Mouse (Mus musculus) lung, postnatal 0 days (tissue): ENCODE results near the gene Gtsf1l. TPM values are rescaled to one million over a fixed set of nuclear protein-coding genes. Genes with fewer than 3 reads are reported as not detected.
"Not testable (repeated sequence)": the region's sequence is repeated elsewhere in the genome, so short reads cannot be mapped to it uniquely, and the experiment has no call there.

Source experiments
- ATAC-seq: fragments of 200-750 bp; cut with Nextera tagmentation; 2 replicates; pipeline ENCODE4 v1.8.0; 2017; ENCODE audit warnings: moderate library complexity
- DNase-seq: peaks from one replicate; pipeline ENCODE4 v3.0.0-alpha.2; 2016; ENCODE audit warnings: low spot score
- H3K27ac ChIP-seq: fragments of 300-500 bp; sonication (generic); 2 replicates; pipeline ENCODE4 v1.5.1; 2014; ENCODE audit warnings: antibody characterized with exemption, mild to moderate bottlenecking, low read length, mixed read lengths
- H3K27me3 ChIP-seq: fragments of 300-500 bp; sonication (generic); replicated peaks from 2 replicates; pipeline ENCODE4 v1.6.1; 2014; ENCODE audit warnings: low read length, mixed read lengths; ENCODE audit not compliant: insufficient read depth
- H3K36me3 ChIP-seq: fragments of 300-500 bp; sonication (generic); 2 replicates; pipeline ENCODE4 v1.6.1; 2014; ENCODE audit warnings: low read length, mixed read lengths; ENCODE audit not compliant: insufficient read depth
- H3K4me1 ChIP-seq: fragments of 300-500 bp; sonication (generic); 2 replicates; pipeline ENCODE4 v1.6.1; 2014; ENCODE audit warnings: antibody characterized with exemption, low read depth, low read length, mixed read lengths; ENCODE audit not compliant: insufficient read depth
- H3K4me2 ChIP-seq: fragments of 300-500 bp; sonication (generic); replicated peaks from 2 replicates; pipeline ENCODE4 v1.6.1; 2014; ENCODE audit warnings: low read depth, mild to moderate bottlenecking, low read length, moderate library complexity, mixed read lengths
- H3K4me3 ChIP-seq: fragments of 300-500 bp; sonication (generic); 2 replicates; pipeline ENCODE4 v1.5.1; 2014; ENCODE audit warnings: low read depth, low read length
- H3K9ac ChIP-seq: fragments of 300-500 bp; sonication (generic); replicated peaks from 2 replicates; pipeline ENCODE4 v1.6.1; 2014; ENCODE audit warnings: low read depth, mild to moderate bottlenecking
- H3K9me3 ChIP-seq: fragments of 300-500 bp; sonication (generic); 2 replicates; pipeline ENCODE4 v1.6.1; 2016; ENCODE audit warnings: low read length, mixed read lengths
- CTCF ChIP-seq: IDR thresholded peaks from 2 replicates; pipeline ENCODE4 v1.5.1; 2016; ENCODE audit warnings: antibody characterized with exemption, mild to moderate bottlenecking
- EP300 ChIP-seq: IDR thresholded peaks from 2 replicates; pipeline ENCODE4 v1.6.1; 2016; ENCODE audit warnings: antibody characterized with exemption, mild to moderate bottlenecking, control low read depth
- WGBS: fragments of 180-500 bp; shearing (Covaris S2); extraction: QIAGEN DNeasy Blood & Tissue Kit; methylation state at CpG from one replicate; pipeline ENCODE4 v1.1.7; 2014; 5-methylcytosine and 5-hydroxymethylcytosine counted together
- polyA plus RNA-seq: library from polyadenylated mRNA; unstranded; fragments of >200 nt; fragmentation: Nextera tagmentation; extraction: Ambion mirVana; gene quantifications from 2 replicates; pipeline ENCODE4 v1.2.1, GENCODE M21; 2015

Gene Gtsf1l
- polyA plus RNA-seq, 1 experiment from 2014 or later = 0.35 TPM

DNA sequence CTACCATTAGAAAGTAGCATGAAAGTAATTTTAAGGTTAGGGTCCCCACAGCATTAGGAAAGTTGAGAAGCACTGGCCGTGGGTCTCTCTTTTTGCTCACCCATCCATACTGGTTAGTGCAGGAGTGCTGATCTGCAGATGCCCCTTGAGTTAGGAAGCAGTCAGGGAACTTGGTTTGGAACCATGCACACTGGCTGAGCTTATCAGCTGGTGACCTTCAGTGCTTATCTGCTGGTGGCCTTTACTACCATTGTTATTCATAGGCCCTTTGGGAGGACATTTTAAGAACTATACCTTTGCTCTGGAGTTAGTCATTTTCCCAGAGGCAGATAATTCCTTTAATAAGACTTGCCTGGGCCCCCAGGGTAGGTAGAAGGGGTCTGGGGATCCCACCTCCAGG lies 20.4 kb downstream of the Gtsf1l start:
- TF ChIP-seq EP300 (no peak), CTCF (no peak)
- H3K9me3 ChIP-seq = no peaks in the 10 kb centered on the region
- H3K4me2 ChIP-seq = no peak overlapping the region
- WGBS = 85% methylated on average over 1 of the region's 1 CpGs
- no peak for ATAC-seq
- no peaks in the 10 kb centered on the region for H3K4me1 ChIP-seq
- H3K9ac ChIP-seq = no peak overlapping the region
- DNase-seq = no peak
- no peak overlapping the region for H3K27ac ChIP-seq
- no peak overlapping the region for H3K4me3 ChIP-seq
- no peaks in the 10 kb centered on the region for H3K27me3 ChIP-seq
- H3K36me3 ChIP-seq = no peaks in the 10 kb centered on the region

- H3K9me3 ChIP-seq = no peaks in the 10 kb centered on the region
- H3K27ac ChIP-seq = no peak overlapping the region
- no peaks in the 10 kb centered on the region for H3K27me3 ChIP-seq
- WGBS = 93% methylated on average over 6 of the region's 6 CpGs
- ATAC-seq (no peak), DNase-seq (no peak)
- no peaks in the 10 kb centered on the region for H3K36me3 ChIP-seq
- no peaks in the 10 kb centered on the region for H3K4me1 ChIP-seq
- no peak for TF ChIP-seq CTCF
- no peak for TF ChIP-seq EP300
- no peak overlapping the region for H3K4me2 ChIP-seq
- no peak overlapping the region for H3K4me3 ChIP-seq
- H3K9ac ChIP-seq = no peak overlapping the region
These were observed 21.3 kb downstream of the Gtsf1l start for GRCm38 (mm10) chr2:163066326-163066725.

DNA sequence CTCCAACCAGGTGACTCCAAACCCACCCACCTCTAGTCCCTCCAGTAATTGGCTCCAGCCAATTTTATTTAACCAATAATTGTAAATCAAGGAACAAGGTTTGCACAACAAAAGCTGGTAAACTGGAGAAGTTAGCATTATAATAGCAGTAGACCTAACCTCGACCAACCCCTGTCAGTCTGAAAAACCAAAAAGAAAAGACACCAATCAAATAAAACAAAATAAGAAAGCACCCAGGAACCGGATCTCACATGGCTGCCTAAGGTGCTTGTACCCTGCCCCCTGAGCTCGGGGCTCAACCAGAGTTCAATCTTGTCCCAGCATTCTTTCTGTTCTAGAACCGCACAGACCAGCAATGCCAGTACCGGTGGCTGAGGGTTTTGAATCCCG lies 25.5 kb downstream of the Gtsf1l start:
- no peaks in the 10 kb centered on the region for H3K36me3 ChIP-seq
- H3K27ac ChIP-seq = no peak overlapping the region
- H3K4me2 ChIP-seq = no peak overlapping the region
- WGBS = 83% methylated on average over 6 of the region's 6 CpGs
- H3K9ac ChIP-seq = no peak overlapping the region
- no peaks in the 10 kb centered on the region for H3K4me1 ChIP-seq
- no peaks in the 10 kb centered on the region for H3K9me3 ChIP-seq
- no peak for TF ChIP-seq CTCF
- TF ChIP-seq EP300 = no peak
- H3K27me3 ChIP-seq = no peaks in the 10 kb centered on the region
- DNase-seq (no peak), ATAC-seq (no peak)
- H3K4me3 ChIP-seq = no peak overlapping the region

DNA sequence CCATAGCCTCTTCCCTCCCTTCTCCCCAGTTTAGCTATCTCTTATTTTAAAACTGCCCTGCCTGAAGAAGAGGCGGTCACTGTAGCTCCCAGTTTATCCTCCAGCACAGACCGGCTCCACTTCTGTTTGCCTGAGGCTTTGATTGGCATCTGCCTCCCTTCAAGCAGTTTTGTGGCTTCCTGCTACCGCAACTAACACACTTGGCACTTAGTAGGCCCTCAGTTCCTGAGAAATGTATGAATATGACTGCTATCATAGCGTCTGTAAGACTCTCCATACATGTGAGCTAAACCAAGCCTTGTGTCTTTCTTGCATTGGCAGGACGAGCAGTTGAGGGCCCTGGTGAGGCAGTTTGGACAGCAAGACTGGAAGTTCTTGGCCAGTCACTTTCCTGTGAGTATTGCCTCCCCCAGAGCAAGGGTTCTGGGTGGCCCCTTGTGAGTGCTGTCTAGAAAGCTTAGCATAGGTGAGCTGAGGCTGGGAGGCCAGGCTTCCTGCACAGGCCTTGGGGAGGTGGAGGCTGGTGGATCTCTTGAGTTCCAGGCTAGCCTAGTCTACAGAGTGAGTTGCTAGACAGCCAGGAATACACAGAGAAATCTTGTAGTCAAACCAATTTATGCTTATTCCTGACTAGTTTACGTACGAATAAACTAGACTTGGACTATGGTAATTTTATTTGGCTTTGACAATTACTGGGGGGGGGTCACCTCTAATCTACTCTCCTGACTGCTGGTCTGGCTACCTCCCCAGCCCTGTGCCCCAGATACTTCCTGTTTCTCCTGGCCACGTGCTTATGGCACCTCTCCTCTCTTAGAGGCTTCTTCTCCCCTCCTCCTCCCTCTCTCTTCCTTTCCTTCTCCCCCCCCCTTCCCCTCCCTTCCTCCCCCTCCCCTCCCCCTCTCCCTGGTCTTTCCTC lies 26.2 kb downstream of the Gtsf1l start:
- WGBS = 77% methylated on average over 8 of the region's 8 CpGs
- TF ChIP-seq EP300 = no peak
- no peak for TF ChIP-seq CTCF
- no peak for DNase-seq

GRCm38 (mm10) chr2:163060630-163061029 lies 27.0 kb downstream of the Gtsf1l start:
- 76% methylated on average over 6 of the region's 6 CpGs for WGBS
- no peaks in the 10 kb centered on the region for H3K27me3 ChIP-seq
- DNase-seq (no peak), ATAC-seq (no peak)
- peaks cover under 1% of the 10 kb centered on the region for H3K4me1 ChIP-seq
- H3K4me3 ChIP-seq = no peak overlapping the region
- no peak overlapping the region for H3K4me2 ChIP-seq
- no peaks in the 10 kb centered on the region for H3K36me3 ChIP-seq
- TF ChIP-seq CTCF = no peak
- no peaks in the 10 kb centered on the region for H3K9me3 ChIP-seq
- H3K27ac ChIP-seq = no peak overlapping the region
- no peak overlapping the region for H3K9ac ChIP-seq

More for the DNA sequence above, 26.2 kb downstream of the Gtsf1l start:
- Histone ChIP-seq H3K4me1 (no peaks in the 10 kb centered on the region; the same call in 1 of the 2 replicates), H3K9ac (no peak overlapping the region), H3K4me2 (no peak overlapping the region), H3K4me3 (no peak overlapping the region), H3K27me3 (no peaks in the 10 kb centered on the region), H3K9me3 (no peaks in the 10 kb centered on the region), H3K36me3 (no peaks in the 10 kb centered on the region), H3K27ac (no peak overlapping the region)
- no peak for ATAC-seq

GRCm38 (mm10) chr2:163058981-163059380 lies 28.7 kb downstream of the Gtsf1l start:
- not testable (repeated sequence) for H3K36me3 ChIP-seq, H3K4me2 ChIP-seq, H3K9me3 ChIP-seq, H3K9ac ChIP-seq, DNase-seq, H3K27me3 ChIP-seq, ATAC-seq, H3K27ac ChIP-seq, H3K4me3 ChIP-seq
- peaks cover 13% of the 10 kb centered on the region for H3K4me1 ChIP-seq
- WGBS = 90% methylated on average over 6 of the region's 7 CpGs
